Mouse (Mus musculus): ENCODE measurements around the gene Ikzf4. TPM values are rescaled to one million over a fixed set of nuclear protein-coding genes. Genes with fewer than 3 reads are reported as not detected.
"Not testable (repeated sequence)": the region's sequence is repeated elsewhere in the genome, so short reads cannot be mapped to it uniquely, and the experiment has no call there.

Ikzf4 gene
- total and polyA plus RNA-seq, 2 experiments from 2014 or later, result 17.9 to 26.2 TPM

GRCm38 (mm10) chr10:128620241-128620640 lies 25.6 kb downstream of the Ikzf4 start:
- TF ChIP-seq CTCF (IDR thresholded peaks at IDR 0.05), result no peak
- no peak overlapping the region for H3K27ac ChIP-seq (ENCODE audit: low read depth, low read length)
- DNase-seq (ENCODE audit: low spot score) (no peak), ATAC-seq (ENCODE audit: low FRiP score) (no peak)
- H3K4me1 ChIP-seq (ENCODE audit: insufficient read depth, low read length), result peaks cover 4% of the 10 kb centered on the region
- H3K9me3 ChIP-seq (ENCODE audit: low read length), result no peaks in the 10 kb centered on the region
- no peak overlapping the region for H3K4me2 ChIP-seq (ENCODE audit: low read depth, low read length, poor library complexity, severe bottlenecking)
- no peaks in the 10 kb centered on the region for H3K27me3 ChIP-seq (ENCODE audit: insufficient read depth, low read length)
- H3K9ac ChIP-seq (replicated peaks; ENCODE audit: low read length, poor library complexity, severe bottlenecking), result no peak overlapping the region
- H3K36me3 ChIP-seq (ENCODE audit: insufficient read depth, low read length), result peaks cover 10% of the 10 kb centered on the region
- no peak overlapping the region for H3K4me3 ChIP-seq (ENCODE audit: low read depth, low read length)

- not testable (repeated sequence) for H3K9me3 ChIP-seq (ENCODE audit: low read length); H3K36me3 ChIP-seq (ENCODE audit: insufficient read depth, low read length); H3K27me3 ChIP-seq (ENCODE audit: insufficient read depth, low read length); H3K4me3 ChIP-seq (ENCODE audit: low read depth, low read length); ATAC-seq (ENCODE audit: low FRiP score); H3K4me2 ChIP-seq (ENCODE audit: low read depth, low read length, poor library complexity, severe bottlenecking); H3K27ac ChIP-seq (ENCODE audit: low read depth, low read length); H3K9ac ChIP-seq (replicated peaks; ENCODE audit: low read length, poor library complexity, severe bottlenecking); DNase-seq (ENCODE audit: low spot score); H3K4me1 ChIP-seq (ENCODE audit: insufficient read depth, low read length)
- WGBS, result 91% methylated on average over 5 of the region's 5 CpGs
These were observed 26.6 kb downstream of the Ikzf4 start for GRCm38 (mm10) chr10:128619148-128619547.

GRCm38 (mm10) chr10:128618570-128618969 lies 27.2 kb downstream of the Ikzf4 start:
- 83% methylated on average over 1 of the region's 1 CpGs for WGBS
- ATAC-seq (ENCODE audit: low FRiP score) (no peak), DNase-seq (ENCODE audit: low spot score) (no peak)
- Histone ChIP-seq H3K9me3 (ENCODE audit: low read length) (no peaks in the 10 kb centered on the region), H3K27ac (ENCODE audit: low read depth, low read length) (no peak overlapping the region), H3K4me2 (ENCODE audit: low read depth, low read length, poor library complexity, severe bottlenecking) (no peak overlapping the region), H3K36me3 (ENCODE audit: insufficient read depth, low read length) (no peaks in the 10 kb centered on the region), H3K4me1 (ENCODE audit: insufficient read depth, low read length) (no peaks in the 10 kb centered on the region), H3K9ac (replicated peaks; ENCODE audit: low read length, poor library complexity, severe bottlenecking) (no peak overlapping the region), H3K27me3 (ENCODE audit: insufficient read depth, low read length) (no peaks in the 10 kb centered on the region), H3K4me3 (ENCODE audit: low read depth, low read length) (no peak overlapping the region)
- no peak for TF ChIP-seq CTCF (IDR thresholded peaks at IDR 0.05)

DNA sequence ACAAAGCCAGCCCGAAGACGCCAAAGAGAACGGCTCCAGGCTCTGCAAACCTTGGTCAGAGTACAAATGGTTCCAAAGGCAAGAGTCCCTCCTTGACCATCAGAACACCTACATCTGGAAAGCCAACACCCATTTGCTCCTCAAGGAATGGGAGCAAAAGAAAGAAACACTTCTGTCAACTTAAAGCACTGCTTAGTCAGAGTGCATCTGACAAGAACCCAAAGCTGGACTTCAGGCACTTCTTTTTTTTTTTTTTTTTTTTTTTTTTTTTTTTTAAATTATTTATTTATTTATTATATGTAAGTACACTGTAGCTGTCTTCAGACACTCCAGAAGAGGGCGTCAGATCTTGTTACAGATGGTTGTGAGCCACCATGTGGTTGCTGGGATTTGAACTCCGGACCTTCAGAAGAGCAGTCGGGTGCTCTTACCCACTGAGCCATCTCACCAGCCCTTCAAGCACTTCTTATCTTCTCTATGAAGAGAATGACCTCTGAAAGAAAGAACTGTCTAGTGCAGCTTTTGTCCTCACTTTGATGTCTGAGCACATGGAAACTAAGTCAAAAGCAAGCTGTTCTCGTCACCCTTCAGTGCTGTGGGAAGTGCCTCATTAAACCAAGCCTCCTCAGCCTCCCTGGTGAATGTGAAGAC lies 29.9 kb downstream of the Ikzf4 start:
- not testable (repeated sequence) for H3K27me3 ChIP-seq (ENCODE audit: insufficient read depth, low read length); H3K4me2 ChIP-seq (ENCODE audit: low read depth, low read length, poor library complexity, severe bottlenecking); H3K27ac ChIP-seq (ENCODE audit: low read depth, low read length); DNase-seq (ENCODE audit: low spot score); H3K36me3 ChIP-seq (ENCODE audit: insufficient read depth, low read length); H3K9me3 ChIP-seq (ENCODE audit: low read length); ATAC-seq (ENCODE audit: low FRiP score); H3K4me1 ChIP-seq (ENCODE audit: insufficient read depth, low read length); H3K9ac ChIP-seq (replicated peaks; ENCODE audit: low read length, poor library complexity, severe bottlenecking); H3K4me3 ChIP-seq (ENCODE audit: low read depth, low read length)
- WGBS, result 88% methylated on average over 6 of the region's 7 CpGs

GRCm38 (mm10) chr10:128614934-128615333 lies 30.9 kb downstream of the Ikzf4 start:
- no peaks in the 10 kb centered on the region for H3K36me3 ChIP-seq (ENCODE audit: insufficient read depth, low read length)
- ATAC-seq (ENCODE audit: low FRiP score), result no peak
- peak; percentile 18; the same call in 1 of the 2 replicates for TF ChIP-seq CTCF (IDR thresholded peaks at IDR 0.05)
- H3K4me1 ChIP-seq (ENCODE audit: insufficient read depth, low read length), result no peaks in the 10 kb centered on the region
- no peak for DNase-seq (ENCODE audit: low spot score)
- no peak overlapping the region for H3K9ac ChIP-seq (replicated peaks; ENCODE audit: low read length, poor library complexity, severe bottlenecking)
- no peak overlapping the region for H3K27ac ChIP-seq (ENCODE audit: low read depth, low read length)
- no peaks in the 10 kb centered on the region for H3K27me3 ChIP-seq (ENCODE audit: insufficient read depth, low read length)
- 57% methylated on average over 3 of the region's 3 CpGs for WGBS
- no peaks in the 10 kb centered on the region for H3K9me3 ChIP-seq (ENCODE audit: low read length)
- no peak overlapping the region for H3K4me3 ChIP-seq (ENCODE audit: low read depth, low read length)
- H3K4me2 ChIP-seq (ENCODE audit: low read depth, low read length, poor library complexity, severe bottlenecking), result no peak overlapping the region

GRCm38 (mm10) chr10:128613820-128614219 lies 32.0 kb downstream of the Ikzf4 start:
- not testable (repeated sequence) for H3K4me2 ChIP-seq (ENCODE audit: low read depth, low read length, poor library complexity, severe bottlenecking); H3K4me1 ChIP-seq (ENCODE audit: insufficient read depth, low read length); DNase-seq (ENCODE audit: low spot score); H3K9me3 ChIP-seq (ENCODE audit: low read length); H3K36me3 ChIP-seq (ENCODE audit: insufficient read depth, low read length); H3K27me3 ChIP-seq (ENCODE audit: insufficient read depth, low read length); H3K9ac ChIP-seq (replicated peaks; ENCODE audit: low read length, poor library complexity, severe bottlenecking); H3K27ac ChIP-seq (ENCODE audit: low read depth, low read length); H3K4me3 ChIP-seq (ENCODE audit: low read depth, low read length); ATAC-seq (ENCODE audit: low FRiP score)
- WGBS, result 65% methylated on average over 4 of the region's 4 CpGs
